Mouse (Mus musculus) layer of hippocampus, postnatal 10 days (tissue): ENCODE measurements around the gene Oscp1. TPM values are rescaled to one million over a fixed set of nuclear protein-coding genes. Genes with fewer than 3 reads are reported as not detected.

Source experiments
- DNase-seq, 2 experiments: peaks; one replicate each; pipeline ENCODE4 v3.0.0; 2021; ENCODE audit warnings: low spot score in 2 of 2
- long read RNA-seq: library from polyadenylated mRNA; stranded (forward); transcript quantifications from one replicate; pipeline ENCODE4 v2.0.0, GENCODE M21; 2023
- total RNA-seq, 2 experiments: library from RNA; stranded (reverse); gene quantifications; 2 replicates each; pipeline ENCODE4 v1.2.3; 2021

Oscp1 gene
- total RNA-seq = 10 to 100 TPM; 43.2 to 53.0 TPM
- long read RNA-seq, full-length matches to known transcripts = 33 of 60 reads
- long read RNA-seq, partial matches to known transcripts = 19 of 60 reads
- long read RNA-seq, other reads (novel, unspliced or antisense) = 8 of 60 reads

DNA sequence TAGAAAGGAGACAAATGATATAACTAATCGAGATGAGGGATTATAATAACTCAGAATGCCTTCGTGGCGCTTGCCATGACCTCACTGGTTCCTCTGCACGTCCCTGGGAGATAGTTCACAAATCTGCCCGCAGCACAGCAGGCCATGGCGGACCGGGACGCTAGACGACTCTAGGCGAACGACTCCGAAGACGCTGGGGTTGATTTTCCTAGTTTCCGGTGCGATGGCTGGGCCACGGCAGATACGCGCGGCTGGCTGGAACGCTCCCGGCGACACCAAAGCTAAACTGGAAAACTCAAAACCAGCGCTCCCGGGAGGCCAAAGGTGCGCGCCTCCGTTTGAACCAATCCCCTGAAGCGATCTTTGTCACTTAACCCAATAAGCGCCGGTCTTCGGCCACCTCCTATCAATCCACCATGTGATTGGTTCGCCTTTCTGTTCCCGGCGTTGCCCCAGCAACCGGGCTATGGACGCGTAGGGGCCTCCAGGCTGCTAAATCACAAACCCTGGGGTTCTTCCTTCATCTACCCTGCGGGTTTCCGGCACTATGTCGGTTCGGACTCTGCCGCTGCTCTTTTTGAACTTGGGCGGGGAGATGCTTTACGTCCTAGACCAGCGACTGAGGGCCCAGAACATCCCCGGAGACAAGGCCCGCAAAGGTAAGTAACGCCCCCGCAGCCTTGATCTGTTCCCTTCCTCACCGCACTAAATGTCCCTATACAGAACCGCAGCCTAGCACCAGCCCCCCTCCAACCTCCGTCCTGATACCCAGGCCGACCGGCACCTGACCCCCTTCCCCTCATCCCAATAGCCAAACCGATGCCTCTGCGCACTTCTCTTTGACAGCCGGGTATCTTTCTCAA lies at the start of gene Oscp1:
Gene Oscp1 (plus strand): TSS at position 432 of the 863 bp plus-strand sequence.
- peak; percentile 90 to 92 for DNase-seq

GRCm38 (mm10) chr4:126017676-126018332 lies 40.6 kb upstream of the Oscp1 start:
- no peak for DNase-seq

- no peak for DNase-seq
These were observed 39.3 kb upstream of the Oscp1 start for GRCm38 (mm10) chr4:126018966-126019538.

DNA sequence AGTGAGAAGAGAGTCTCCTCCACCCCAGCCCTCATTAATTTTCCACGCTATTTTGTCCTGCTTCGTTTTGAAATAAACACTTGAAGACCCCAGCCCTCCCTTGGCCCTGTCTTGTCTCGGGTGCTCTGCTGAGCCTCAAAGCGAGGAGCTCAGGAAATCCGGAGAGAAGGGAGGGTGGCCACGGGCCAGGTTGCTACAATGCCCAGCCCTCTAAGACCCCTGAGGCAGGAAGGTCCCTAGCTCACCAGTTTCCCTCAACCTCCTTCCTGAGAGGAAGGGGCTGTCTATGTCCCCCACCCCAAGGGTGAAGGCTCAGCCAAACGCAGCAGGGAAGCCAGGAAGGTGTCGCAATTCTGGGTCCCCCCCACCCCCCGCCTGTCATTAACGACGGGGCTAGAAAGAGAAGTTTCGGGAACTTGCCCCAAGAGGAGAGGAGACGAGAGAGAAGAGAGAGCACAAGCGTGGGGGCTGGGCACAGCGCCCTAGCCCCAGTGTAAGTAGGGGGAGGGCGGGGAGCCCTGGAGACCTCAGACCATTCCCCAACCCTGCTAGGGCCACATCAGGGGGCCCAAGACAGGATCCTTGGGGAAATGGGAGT lies 34.0 kb upstream of the Oscp1 start, which contains the start of gene Csf3r:
Gene Csf3r (plus strand): TSS at position 248 of the 598 bp plus-strand sequence.
- DNase-seq = no peak

GRCm38 (mm10) chr4:126025801-126026200 lies 32.6 kb upstream of the Oscp1 start:
- DNase-seq = no peak

DNA sequence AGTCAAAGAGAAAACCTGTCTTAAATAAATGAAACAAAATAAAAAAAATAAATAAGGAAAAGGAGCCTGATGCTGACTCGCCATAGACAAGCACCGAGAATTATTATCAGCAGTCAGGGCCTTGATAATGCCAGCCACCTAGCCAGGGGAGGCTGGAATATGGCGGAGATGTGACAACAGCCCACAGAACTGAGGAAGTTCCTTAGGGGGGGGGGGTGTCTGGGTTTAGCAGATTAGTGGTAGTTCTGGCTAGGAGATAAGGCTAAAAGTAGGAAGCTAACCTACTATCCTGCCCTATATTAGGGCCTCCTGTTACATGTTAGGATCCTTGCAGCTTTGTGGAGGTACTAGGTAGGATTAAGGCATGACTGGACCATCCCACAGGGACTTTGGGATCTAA lies 30.4 kb upstream of the Oscp1 start:
- no peak for DNase-seq

DNA sequence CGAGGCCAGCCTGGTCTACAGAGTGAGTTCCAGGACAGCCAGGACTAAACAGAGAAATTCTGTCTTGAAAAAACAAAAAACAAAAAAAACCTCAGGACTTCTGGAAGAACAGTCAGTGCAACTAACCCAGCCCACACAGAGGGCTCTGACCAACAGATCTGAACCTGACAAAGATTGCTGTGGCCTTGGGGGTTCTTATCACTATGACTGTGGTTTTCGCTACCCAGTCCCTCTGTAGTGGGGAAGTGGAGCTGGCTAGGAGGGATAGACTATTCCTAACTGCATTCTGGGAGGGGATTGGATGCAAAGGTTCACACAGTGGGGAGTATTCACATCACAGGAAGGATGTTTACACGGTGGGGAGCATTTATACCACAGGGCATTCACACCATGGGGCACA lies 29.3 kb upstream of the Oscp1 start:
- no peak for DNase-seq

- no peak for DNase-seq
These were observed 27.7 kb upstream of the Oscp1 start for GRCm38 (mm10) chr4:126030705-126031104.

- no peak for DNase-seq
These were observed 23.0 kb upstream of the Oscp1 start for GRCm38 (mm10) chr4:126035413-126035812.

DNA sequence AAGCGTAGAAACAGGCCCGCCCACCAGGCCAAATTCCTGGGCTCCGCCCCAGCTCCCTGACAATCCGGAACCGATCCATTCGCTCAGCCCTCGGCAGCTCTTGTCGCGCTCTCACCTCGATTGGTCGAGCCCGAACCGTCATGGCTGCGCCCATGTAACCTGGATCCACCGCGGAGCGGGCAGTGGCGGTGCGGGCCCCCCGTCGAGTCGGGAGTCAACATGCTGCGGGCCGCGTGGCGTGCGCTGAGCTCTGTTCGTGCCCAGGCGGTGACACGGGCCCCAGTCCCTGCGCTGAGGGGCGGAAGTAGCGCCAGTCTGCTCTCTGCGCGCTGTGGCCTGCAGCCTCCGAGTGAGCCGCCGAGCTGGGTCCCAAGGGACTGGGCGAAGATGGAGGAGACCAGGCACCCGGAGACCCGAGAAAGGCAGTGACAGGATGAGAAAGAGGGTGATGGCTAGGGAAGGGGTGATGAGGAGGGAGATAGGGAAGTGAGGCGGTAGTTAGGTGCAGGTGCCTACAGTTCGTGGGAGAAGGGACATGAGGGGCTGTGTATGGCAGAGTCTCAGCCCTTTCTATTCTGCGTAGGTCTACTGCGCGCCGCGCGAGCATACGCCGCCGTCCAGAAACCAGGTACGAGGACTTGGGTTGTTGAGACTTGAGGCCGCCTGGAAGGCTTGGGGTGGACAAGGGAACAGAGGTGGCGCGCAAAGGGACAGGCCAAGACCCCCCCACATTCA lies 11.3 kb upstream of the Oscp1 start, which contains the start of gene Mrps15:
Gene Mrps15 (plus strand): TSS at position 75 of the 735 bp plus-strand sequence.
- peak; percentile 78 to 89 for DNase-seq

DNA sequence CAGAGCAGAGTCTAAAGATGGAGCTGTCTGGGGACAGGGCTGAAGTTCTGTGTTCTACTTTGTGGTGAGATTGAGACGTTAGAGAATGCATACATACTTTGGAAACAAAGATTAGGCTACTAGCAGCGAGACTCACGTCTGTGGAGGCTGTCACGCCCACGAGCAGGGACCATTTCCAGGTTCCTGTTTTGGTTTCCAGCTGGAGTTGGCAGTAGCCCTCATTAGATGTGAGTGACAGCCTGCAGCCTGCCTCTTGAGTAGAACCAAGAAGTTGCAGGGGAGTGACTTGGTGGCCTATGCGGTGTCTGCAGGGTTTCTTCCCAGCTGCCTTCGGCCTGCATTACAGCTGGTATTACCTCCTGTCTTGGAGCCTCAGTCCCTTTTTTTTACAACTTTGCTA lies 6.7 kb upstream of the Oscp1 start:
- DNase-seq = peak; percentile 51 to 63

DNA sequence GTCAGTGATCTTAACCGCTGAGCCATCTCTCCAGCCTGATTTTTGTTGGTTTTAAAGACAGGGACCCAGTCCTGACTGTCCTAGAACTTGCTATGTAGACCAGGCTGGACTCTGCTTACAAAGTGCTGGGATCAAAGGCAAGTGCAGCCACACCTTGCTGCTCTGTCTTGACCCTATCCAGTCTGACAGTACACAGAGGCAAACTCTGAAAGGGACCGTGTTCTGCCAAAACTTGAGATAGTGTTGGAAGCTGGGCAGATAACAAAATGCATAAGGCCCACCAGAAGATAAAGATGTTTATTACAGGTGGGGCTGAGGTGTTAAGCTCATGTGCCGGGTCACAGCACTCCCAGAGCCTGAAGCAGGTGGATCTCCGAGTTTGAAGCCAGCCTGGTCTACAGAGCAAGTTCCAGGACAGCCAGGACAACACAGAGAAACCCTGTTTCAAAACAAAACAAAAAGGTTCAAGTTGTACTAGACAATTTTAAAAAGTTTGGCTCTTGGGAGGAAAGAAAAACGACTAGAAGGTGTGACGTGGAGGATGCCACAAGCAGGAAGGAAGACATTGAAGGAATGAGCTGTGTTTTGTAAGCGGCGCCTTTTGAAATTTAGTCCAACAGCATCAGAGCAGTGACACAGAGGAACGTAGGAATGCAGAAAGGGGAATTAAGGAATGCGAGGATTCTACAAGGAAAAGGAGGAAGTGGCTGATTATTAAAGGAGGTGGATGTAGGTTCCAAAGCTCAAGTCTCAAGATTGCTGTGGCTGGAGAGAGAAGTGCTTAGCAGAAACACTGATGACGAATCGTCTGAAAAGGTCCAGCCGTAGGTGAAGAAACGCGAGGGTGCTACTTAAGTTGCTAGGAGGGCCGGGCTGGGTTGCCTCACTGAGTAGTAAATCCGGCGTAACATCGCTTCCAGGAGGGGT lies 895 bp upstream of the Oscp1 start:
- DNase-seq = no peak

DNA sequence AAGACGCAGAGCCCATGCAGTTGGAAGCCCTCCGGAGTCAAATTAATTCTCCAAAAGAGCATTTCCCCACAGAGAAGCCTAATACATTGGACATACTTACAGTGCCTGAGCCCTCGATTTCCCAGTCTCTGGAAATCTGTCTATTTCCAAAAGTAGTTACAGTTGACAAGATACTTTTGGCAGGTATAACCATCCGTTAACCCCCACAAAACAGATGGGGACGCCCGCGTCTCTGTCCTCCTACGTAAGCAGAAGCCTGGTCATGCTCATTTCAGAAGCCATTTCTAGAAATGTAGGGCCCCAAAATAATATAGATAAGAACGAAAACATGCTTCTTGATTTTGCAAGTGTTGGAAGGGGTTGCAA lies 615 bp downstream of the Oscp1 start:
- peak; percentile 34 to 36 for DNase-seq

DNA sequence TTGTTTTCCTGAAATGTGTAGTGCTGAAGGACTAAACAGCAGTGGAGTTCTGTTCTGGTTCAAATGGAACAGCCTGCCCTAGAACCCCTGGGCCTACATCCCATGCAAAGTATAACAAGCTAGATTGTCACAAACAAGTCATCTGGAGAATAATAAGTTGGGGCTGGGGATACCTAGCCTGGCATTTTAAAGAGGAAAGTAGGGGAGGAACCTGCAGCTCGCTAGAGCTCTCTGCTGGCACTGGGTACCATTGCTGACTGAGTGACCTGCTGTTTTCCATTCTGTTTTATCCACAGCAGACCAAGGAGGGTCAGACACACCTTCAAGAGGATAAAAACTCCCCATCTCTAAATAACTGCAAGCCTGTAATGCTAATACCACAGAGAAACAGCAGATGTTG lies 4.5 kb downstream of the Oscp1 start:
- peak; percentile 29 to 47 for DNase-seq

GRCm38 (mm10) chr4:126065241-126065640 lies 6.9 kb downstream of the Oscp1 start:
- DNase-seq = peak; percentile 34 to 45

- peak; percentile 25 to 27 for DNase-seq
These were observed 9.2 kb downstream of the Oscp1 start for GRCm38 (mm10) chr4:126067401-126068077.

GRCm38 (mm10) chr4:126068842-126069241 lies 10.5 kb downstream of the Oscp1 start:
- DNase-seq = no peak

DNA sequence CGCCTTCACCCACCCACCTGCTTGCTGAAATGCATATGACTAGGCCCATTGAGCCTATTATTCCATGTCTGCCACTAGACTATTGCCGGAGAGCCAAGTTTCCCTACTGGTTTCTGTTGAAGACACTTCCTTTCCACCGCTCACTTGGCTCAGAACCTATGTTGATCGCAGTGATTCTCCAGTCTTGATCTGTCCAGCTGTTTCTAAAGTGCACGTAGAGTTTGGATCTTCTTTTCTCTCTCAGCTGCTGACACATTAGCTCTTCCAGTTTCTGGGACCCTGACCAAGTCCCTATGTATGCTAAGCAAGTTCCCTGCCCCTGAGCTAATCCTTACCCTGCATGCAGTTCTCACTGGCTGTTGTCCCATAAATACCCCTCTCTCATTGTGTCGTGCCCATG lies 19.5 kb downstream of the Oscp1 start:
- DNase-seq = no peak

DNA sequence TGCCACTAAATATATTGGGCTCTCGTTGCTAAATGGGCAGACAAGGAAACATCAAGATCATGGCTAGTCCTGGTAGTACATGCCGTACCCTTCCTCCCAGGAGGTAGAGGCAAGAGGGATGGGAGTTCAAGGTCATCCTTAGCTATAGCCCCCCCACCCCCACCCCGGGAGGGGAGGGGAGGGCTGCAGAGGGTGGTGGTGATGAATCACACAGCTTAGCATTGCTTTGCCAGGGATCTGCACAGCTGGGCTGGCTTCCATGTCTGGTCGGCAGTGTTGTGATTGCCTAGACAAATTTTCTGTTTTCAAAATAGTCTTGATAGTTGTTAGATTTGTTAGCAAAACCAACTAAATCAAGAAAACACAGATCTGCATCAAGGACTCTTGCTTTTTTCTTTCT lies 20.9 kb downstream of the Oscp1 start:
- no peak for DNase-seq
